Mouse (Mus musculus) stomach, postnatal 0 days (tissue): Measurements from ENCODE around the gene Olfr465-ps1.

Experiments used
- CTCF ChIP-seq: IDR thresholded peaks from 2 replicates; pipeline ENCODE4 v1.5.1; 2016; ENCODE audit warnings: antibody characterized with exemption, low read depth, mild to moderate bottlenecking, moderate library complexity
- EP300 ChIP-seq: optimal IDR thresholded peaks from 2 replicates; pipeline ENCODE3; 2016; ENCODE audit warnings: antibody characterized with exemption

DNA sequence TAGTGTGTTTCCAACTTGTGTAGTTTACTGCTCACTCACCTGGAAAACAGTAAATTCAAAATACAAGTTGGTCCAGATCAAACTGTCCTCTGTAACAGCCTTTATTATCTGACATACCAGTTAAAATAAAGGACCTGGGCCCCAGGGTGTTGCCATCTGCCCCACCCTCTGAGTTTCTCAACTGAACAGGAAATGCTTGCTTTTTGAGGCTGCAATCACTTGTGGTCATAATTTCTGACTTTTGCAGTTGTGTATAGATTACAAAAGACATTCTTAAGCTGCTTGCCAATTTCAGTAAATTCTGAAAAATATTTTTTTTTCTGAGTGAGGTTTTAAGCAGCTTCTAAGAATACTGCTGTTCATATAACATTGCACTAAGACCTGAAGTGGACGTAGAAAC lies 15.8 kb upstream of the Olfr465-ps1 start:
- TF ChIP-seq CTCF (no peak), EP300 (no peak)
